Mouse (Mus musculus): ENCODE data around the gene Tgfb2. TPM values are rescaled to one million over a fixed set of nuclear protein-coding genes. Genes with fewer than 3 reads are reported as not detected.

The Tgfb2 gene
- not detected in 2 replicates for total RNA-seq (2017)

- no peak for ATAC-seq (ENCODE audit: extremely low read depth, insufficient number of reproducible peaks, low FRiP score, poor library complexity, severe bottlenecking)
Measured at GRCm38 (mm10) chr1:186705915-186706248, at the start of gene Tgfb2. Tgfb2 (minus strand) TSS chr1:186705989.

- ATAC-seq (ENCODE audit: extremely low read depth, insufficient number of reproducible peaks, low FRiP score, poor library complexity, severe bottlenecking) = no peak
Measured at GRCm38 (mm10) chr1:186749675-186750283, 44.0 kb upstream of the Tgfb2 start.

GRCm38 (mm10) chr1:186748724-186749653 is 43.2 kb upstream of the Tgfb2 start, which contains the start of gene Rrp15:
Rrp15 (minus strand) TSS chr1:186749358.
- peak; percentile 98 for ATAC-seq (ENCODE audit: extremely low read depth, insufficient number of reproducible peaks, low FRiP score, poor library complexity, severe bottlenecking)

- no peak for ATAC-seq (ENCODE audit: extremely low read depth, insufficient number of reproducible peaks, low FRiP score, poor library complexity, severe bottlenecking)
Measured at GRCm38 (mm10) chr1:186739828-186740227, 34.0 kb upstream of the Tgfb2 start.

GRCm38 (mm10) chr1:186735537-186735936 is 29.7 kb upstream of the Tgfb2 start:
- no peak for ATAC-seq (ENCODE audit: extremely low read depth, insufficient number of reproducible peaks, low FRiP score, poor library complexity, severe bottlenecking)

GRCm38 (mm10) chr1:186733052-186733451 is 27.3 kb upstream of the Tgfb2 start:
- no peak for ATAC-seq (ENCODE audit: extremely low read depth, insufficient number of reproducible peaks, low FRiP score, poor library complexity, severe bottlenecking)

GRCm38 (mm10) chr1:186728778-186729177 is 23.0 kb upstream of the Tgfb2 start:
- no peak for ATAC-seq (ENCODE audit: extremely low read depth, insufficient number of reproducible peaks, low FRiP score, poor library complexity, severe bottlenecking)

- ATAC-seq (ENCODE audit: extremely low read depth, insufficient number of reproducible peaks, low FRiP score, poor library complexity, severe bottlenecking) = no peak
Measured at GRCm38 (mm10) chr1:186726117-186726516, 20.3 kb upstream of the Tgfb2 start.

- no peak for ATAC-seq (ENCODE audit: extremely low read depth, insufficient number of reproducible peaks, low FRiP score, poor library complexity, severe bottlenecking)
Measured at GRCm38 (mm10) chr1:186722299-186722698, 16.5 kb upstream of the Tgfb2 start.

GRCm38 (mm10) chr1:186721846-186722245 is 16.1 kb upstream of the Tgfb2 start:
- peak; percentile 89 for ATAC-seq (ENCODE audit: extremely low read depth, insufficient number of reproducible peaks, low FRiP score, poor library complexity, severe bottlenecking)

- no peak for ATAC-seq (ENCODE audit: extremely low read depth, insufficient number of reproducible peaks, low FRiP score, poor library complexity, severe bottlenecking)
Measured at GRCm38 (mm10) chr1:186721166-186721565, 15.4 kb upstream of the Tgfb2 start.

GRCm38 (mm10) chr1:186719708-186720107 is 13.9 kb upstream of the Tgfb2 start:
- ATAC-seq (ENCODE audit: extremely low read depth, insufficient number of reproducible peaks, low FRiP score, poor library complexity, severe bottlenecking) = no peak

- ATAC-seq (ENCODE audit: extremely low read depth, insufficient number of reproducible peaks, low FRiP score, poor library complexity, severe bottlenecking) = no peak
Measured at GRCm38 (mm10) chr1:186718881-186719280, 13.1 kb upstream of the Tgfb2 start.

GRCm38 (mm10) chr1:186714980-186715896 is 9.4 kb upstream of the Tgfb2 start:
- no peak for ATAC-seq (ENCODE audit: extremely low read depth, insufficient number of reproducible peaks, low FRiP score, poor library complexity, severe bottlenecking)

- ATAC-seq (ENCODE audit: extremely low read depth, insufficient number of reproducible peaks, low FRiP score, poor library complexity, severe bottlenecking) = no peak
Measured at GRCm38 (mm10) chr1:186714215-186714614, 8.4 kb upstream of the Tgfb2 start.

GRCm38 (mm10) chr1:186712802-186713471 is 7.1 kb upstream of the Tgfb2 start:
- no peak for ATAC-seq (ENCODE audit: extremely low read depth, insufficient number of reproducible peaks, low FRiP score, poor library complexity, severe bottlenecking)

GRCm38 (mm10) chr1:186705203-186705914 is 430 bp downstream of the Tgfb2 start:
- ATAC-seq (ENCODE audit: extremely low read depth, insufficient number of reproducible peaks, low FRiP score, poor library complexity, severe bottlenecking) = no peak
